Mouse (Mus musculus): Measurements from ENCODE around the gene Nrxn3. TPM values are rescaled to one million over a fixed set of nuclear protein-coding genes. Genes with fewer than 3 reads are reported as not detected.

The Nrxn3 gene
- total RNA-seq, 2 experiments from 2014 or later: 217 to 239 TPM

GRCm38 (mm10) chr12:89888647-89889046 lies 1166.0 kb downstream of the Nrxn3 start:
- peak in 1 of 2 experiments; percentile 3 for DNase-seq (ENCODE audit: low spot score in 2 of 2)

- DNase-seq (ENCODE audit: low spot score in 2 of 2): no peak
Observed at GRCm38 (mm10) chr12:89896901-89897300, 1174.2 kb downstream of the Nrxn3 start.

GRCm38 (mm10) chr12:89909578-89909977 lies 1186.9 kb downstream of the Nrxn3 start:
- no peak for DNase-seq (ENCODE audit: low spot score in 2 of 2)

- no peak for DNase-seq (ENCODE audit: low spot score in 2 of 2)
Observed at GRCm38 (mm10) chr12:89918138-89918829, 1195.6 kb downstream of the Nrxn3 start.

- DNase-seq (ENCODE audit: low spot score in 2 of 2): no peak
Observed at GRCm38 (mm10) chr12:89932338-89932737, 1209.7 kb downstream of the Nrxn3 start.

DNA sequence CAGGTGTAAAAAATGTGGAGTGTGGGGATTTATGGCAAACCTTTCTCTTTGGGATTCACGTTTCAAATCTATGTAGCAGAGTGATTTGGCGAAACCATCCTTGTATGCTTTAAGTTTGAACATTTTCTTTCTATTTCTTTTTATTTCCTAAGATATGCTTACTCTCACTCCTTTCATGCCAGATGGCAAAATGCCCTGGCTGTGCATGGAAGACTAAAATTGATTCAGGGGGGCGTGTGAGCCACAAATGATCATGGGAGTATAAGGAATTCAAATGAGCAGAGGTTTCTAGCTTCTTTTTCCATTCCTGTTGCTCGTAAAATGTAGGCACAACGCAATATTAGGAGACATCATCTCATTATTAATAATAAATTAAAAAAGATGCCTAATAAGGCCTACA lies 1211.0 kb downstream of the Nrxn3 start:
- DNase-seq (ENCODE audit: low spot score in 2 of 2): peak; percentile 25 to 49

DNA sequence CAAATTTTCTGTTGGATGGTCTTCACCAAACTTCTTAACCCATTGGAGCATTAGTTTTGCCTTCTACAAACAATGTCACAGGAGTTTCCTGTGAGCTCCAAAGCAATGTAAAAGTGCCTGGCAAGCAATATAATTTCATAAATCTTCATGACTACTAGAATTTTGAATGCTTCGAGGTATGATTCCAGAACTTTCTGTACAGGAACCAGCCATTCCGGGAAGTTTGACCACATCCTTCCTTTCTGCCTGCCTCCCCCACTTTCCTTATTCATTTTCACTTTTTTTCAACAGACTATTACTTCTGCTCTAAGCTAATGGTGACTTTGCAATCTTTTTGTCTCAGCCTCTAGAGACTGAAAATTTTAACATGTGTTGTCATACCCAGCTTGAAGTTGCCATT lies 1218.1 kb downstream of the Nrxn3 start:
- no peak for DNase-seq (ENCODE audit: low spot score in 2 of 2)

DNA sequence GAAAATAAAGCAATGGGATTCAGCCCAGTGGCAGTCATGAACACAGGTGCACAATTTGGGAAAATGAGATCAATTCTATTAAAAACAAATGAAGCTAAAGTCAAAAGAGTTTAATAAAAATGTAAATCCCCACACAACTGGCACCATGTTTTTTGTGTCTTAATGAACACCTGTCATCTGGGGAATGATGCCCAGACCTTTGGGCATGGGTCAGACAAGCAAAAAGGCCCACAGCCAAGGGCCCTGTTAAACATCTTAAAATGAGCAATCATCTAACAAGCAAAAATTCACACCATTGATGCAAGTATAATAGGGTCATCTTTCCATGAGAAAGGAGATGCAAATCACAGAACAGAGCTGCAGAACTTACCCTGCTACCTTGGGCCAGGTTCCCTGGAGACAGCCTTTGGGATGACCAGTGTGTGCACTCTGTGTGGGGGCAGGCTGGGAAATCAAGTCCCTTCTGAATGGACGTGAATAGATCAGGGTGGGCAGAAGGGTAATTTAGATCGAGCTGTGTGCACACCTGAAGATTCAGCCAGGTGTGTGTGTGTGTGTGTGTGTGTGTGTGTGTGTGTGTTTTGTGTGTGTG lies 1223.3 kb downstream of the Nrxn3 start:
- no peak for DNase-seq (ENCODE audit: low spot score in 2 of 2)

GRCm38 (mm10) chr12:89946522-89946921 lies 1223.8 kb downstream of the Nrxn3 start:
- DNase-seq (ENCODE audit: low spot score in 2 of 2): no peak

- no peak for DNase-seq (ENCODE audit: low spot score in 2 of 2)
Observed at GRCm38 (mm10) chr12:89953237-89953636, 1230.6 kb downstream of the Nrxn3 start.

DNA sequence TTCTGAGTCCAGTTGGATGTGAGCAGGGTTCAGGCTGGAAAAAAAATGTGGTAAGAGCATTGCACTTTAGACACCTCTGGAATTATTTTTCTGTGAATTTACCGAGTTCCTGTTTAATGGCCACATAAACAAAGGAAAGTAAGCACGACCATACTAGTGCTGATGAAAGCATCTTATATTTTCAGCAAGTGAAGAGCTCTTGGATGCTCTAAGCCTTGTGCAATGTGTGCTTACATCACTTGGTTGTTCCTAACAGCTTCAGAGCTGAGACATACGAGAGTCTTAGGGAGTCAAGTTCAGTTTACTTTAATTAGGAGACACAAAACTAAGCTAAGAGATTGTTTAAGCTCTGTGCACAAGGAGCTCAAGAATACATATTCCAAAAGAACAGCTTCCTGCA lies 1231.0 kb downstream of the Nrxn3 start:
- DNase-seq (ENCODE audit: low spot score in 2 of 2): no peak

DNA sequence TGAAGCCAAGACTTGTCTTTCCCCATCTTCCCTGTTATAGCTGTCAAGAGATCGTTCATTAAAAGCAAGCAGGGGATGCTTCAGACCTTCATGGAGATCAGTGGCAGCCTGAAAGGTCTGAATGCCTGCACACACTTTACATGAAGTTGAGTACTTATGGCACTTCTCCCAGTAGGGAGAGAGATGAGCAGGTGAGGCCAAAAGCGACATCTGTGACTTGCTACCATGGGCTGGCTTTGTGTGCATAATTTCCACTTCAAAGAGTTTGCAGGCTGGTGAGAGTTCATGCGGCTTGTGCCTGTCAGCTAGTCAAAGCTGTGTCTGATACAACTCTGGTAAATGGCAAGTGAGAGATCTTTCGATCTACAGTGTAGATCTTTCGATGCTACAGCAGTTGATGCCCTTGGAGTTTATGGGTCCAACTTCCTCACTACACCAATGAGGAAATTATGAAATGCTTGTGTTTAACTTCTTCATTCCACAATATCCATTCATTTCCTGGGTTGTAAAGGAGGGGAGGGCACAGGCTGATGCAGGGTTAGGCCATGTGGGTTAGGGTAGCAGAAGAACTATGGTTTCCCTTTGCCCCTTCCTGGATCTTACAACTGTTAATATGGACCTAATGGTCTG lies 1231.9 kb downstream of the Nrxn3 start:
- DNase-seq (ENCODE audit: low spot score in 2 of 2): no peak

GRCm38 (mm10) chr12:89963073-89963472 lies 1240.4 kb downstream of the Nrxn3 start:
- no peak for DNase-seq (ENCODE audit: low spot score in 2 of 2)

DNA sequence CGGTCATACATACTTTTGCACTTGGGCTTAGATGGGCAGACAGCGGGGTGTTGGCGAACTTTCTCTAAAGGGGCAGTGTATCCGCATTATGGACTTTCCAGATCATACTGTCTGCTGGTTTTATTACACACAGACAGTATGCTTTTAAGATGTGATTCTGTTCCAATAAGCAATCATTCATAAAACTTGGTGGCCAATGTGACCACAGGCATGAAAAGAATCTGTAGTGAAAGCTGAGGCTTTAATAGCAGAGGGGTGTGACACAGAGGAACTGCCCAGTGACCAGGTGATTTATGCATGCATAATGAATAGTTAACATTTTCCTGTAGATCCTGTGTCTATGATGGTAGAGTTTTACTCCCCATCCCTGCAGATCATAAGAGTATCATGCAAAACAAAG lies 1254.0 kb downstream of the Nrxn3 start:
- no peak for DNase-seq (ENCODE audit: low spot score in 2 of 2)

DNA sequence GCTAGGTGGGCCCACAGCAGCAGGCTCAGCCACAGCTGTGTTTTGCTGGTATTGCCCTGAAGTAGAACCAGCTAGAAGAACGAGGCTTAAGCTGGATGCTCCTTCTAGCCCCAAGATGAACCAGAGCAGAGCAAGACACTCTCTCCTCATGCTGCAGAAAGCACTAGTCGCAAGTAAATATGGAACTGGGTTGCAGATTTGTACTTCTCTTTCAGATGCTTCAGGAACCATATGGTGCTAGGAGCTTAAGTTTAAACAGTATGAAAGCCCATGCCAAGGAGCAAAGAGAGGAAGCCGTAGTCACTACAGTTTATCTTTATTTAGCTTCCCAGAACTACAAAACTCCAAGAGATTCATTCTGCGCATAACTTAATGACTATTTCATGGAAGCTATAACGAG lies 1254.8 kb downstream of the Nrxn3 start:
- DNase-seq (ENCODE audit: low spot score in 2 of 2): peak; percentile 2 to 9

GRCm38 (mm10) chr12:89979190-89979589 lies 1256.5 kb downstream of the Nrxn3 start:
- DNase-seq (ENCODE audit: low spot score in 2 of 2): no peak

DNA sequence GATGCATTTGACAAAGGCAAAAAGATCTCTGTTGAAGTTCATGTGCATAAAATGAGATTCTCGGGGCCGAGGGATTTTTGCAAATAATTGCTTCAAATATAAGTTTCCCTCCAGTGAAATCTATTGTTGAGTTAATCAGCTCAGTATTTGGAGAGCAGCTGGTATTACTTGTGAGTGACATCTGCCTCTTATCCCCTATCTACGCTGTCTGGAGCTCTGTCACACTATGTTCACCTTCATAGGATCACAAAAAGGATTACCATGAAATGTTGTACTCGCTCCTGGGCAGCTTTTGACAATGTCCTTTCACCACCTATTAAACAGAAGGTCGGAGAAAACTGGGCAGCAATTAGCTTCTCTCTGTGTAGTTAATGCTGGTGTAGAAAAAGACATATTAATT lies 1259.8 kb downstream of the Nrxn3 start:
- DNase-seq (ENCODE audit: low spot score in 2 of 2): no peak

- DNase-seq (ENCODE audit: low spot score in 2 of 2): no peak
Observed at GRCm38 (mm10) chr12:89983399-89983798, 1260.7 kb downstream of the Nrxn3 start.

DNA sequence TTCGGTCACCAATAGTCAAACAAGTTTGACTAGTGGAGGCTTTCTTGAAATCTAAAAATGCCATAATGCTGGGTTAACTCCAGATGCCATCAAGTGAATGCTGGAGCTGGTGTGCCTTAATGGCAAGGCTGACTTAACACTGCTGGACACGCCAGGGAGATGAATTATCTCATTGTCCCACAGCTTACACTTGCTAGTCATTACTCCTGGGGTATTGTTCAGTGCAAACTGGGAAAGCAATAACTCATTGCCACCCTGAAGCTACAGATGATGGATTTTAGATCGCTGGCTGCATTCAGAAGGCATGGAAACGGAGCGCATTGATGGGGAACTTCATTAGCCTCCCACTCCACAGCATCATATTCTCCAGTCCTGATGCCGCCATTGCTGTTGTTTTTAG lies 1263.5 kb downstream of the Nrxn3 start:
- DNase-seq (ENCODE audit: low spot score in 2 of 2): no peak

DNA sequence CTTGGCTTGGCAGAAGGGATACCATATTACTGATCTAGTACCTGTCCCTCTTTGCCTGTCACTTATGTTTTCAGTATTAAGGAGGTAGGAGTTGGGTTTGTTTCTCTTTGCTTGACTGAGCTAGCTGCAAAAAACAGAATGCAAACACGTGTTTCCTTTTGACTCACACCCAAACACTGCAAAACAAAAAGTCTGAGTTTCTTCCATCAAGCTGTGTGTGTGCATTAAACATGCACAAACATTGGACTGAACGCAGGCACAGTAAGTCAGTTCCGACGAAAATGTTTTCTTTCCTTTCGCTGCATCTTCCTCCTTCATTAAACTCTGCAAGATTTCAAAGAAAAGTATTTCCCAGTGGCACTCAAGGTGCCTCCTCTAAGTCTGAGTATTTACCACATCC lies 1270.6 kb downstream of the Nrxn3 start:
- no peak for DNase-seq (ENCODE audit: low spot score in 2 of 2)

GRCm38 (mm10) chr12:89995392-89995791 lies 1272.7 kb downstream of the Nrxn3 start:
- DNase-seq (ENCODE audit: low spot score in 2 of 2): no peak

DNA sequence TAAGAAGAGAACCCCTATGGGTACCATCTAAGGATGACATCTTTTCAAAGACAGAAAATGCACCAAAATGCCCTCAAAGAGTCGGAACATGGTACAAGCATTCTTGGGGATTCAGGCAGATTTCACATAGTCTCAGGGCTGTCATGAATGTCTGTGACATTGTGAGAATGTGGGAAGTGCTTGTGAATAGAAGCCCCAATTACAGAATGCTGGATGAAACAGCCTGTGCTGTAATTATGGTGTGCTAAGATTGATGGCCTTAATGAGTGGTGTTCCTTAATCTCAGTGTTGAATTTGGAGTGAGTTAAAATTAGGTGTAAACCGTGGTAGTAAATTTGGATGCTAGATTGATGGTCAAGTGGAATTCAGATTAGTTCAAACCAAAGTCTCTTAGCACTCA lies 1287.6 kb downstream of the Nrxn3 start:
- no peak for DNase-seq (ENCODE audit: low spot score in 2 of 2)

GRCm38 (mm10) chr12:90013958-90014357 lies 1291.3 kb downstream of the Nrxn3 start:
- DNase-seq (ENCODE audit: low spot score in 2 of 2): no peak

Measured in left cerebral cortex, adult 18-20 months (tissue).